Mouse (Mus musculus): ENCODE data around the gene Olfr519.

Gene Olfr519

DNA sequence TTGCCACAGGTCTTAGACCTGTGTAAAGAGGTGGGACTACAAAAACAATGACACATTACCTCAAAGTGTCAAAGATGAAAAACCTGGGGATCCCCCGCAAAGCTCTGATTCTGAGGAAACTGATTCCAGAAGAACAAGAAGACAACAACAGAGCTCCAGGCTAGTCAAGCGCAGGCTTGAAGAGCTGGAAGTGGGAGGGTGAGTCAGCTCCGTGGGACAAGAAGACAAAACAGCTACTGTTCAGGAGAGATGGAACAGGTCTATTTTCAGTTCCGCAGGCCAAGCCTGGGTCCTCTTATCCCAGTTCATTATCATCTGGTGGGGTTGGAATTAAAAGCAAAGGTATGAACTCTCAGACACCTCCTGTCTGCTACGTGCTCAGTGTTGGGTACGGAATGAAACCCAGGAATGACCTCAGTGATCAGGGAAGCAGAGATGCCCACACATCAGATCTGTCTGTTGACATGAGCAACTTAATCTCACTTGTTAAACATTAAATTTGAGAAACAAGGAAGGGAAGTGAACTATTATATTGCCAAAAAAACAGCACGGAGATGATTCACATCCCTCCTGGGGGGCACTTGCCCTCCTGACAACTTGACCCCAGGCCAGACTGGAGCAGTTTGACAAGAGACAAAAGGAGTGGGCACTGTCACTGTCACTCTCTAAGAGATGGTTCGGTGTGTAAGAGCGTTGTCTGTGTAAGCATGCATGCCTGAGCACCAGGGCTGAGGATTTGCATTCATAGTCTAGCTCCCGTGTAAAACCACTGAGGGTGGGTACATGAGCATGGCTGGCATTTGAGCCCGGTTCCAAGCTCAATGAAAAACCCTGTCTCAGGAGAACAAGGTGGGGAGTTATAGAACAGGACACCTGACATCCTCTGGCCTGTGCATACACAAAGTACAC, 34.3 kb upstream of the Olfr519 start:
- no peaks in the 10 kb centered on the region for H3K27me3 ChIP-seq (ENCODE audit: insufficient read depth, low read length)
- peaks cover 5% of the 10 kb centered on the region; the same call in 1 of the 2 replicates for H3K4me1 ChIP-seq (replicated peaks; ENCODE audit: low read depth, low read length)
- no peaks in the 10 kb centered on the region for H3K36me3 ChIP-seq (ENCODE audit: insufficient read depth, low read length)
- H3K9me3 ChIP-seq (ENCODE audit: low read length), result peaks cover 4% of the 10 kb centered on the region; the same call in 1 of the 2 replicates
- no peak for TF ChIP-seq CTCF (conservative IDR thresholded peaks at IDR 0.05; ENCODE audit: low read length)
- no peak for TF ChIP-seq NANOG (IDR thresholded peaks at IDR 0.05; ENCODE audit: borderline replicate concordance, low read length)
- no peak for TF ChIP-seq POU5F1 (IDR thresholded peaks at IDR 0.05; ENCODE audit: borderline replicate concordance, low read length)
- H3K4me3 ChIP-seq (replicated peaks; ENCODE audit: low read length), result no peak overlapping the region

DNA sequence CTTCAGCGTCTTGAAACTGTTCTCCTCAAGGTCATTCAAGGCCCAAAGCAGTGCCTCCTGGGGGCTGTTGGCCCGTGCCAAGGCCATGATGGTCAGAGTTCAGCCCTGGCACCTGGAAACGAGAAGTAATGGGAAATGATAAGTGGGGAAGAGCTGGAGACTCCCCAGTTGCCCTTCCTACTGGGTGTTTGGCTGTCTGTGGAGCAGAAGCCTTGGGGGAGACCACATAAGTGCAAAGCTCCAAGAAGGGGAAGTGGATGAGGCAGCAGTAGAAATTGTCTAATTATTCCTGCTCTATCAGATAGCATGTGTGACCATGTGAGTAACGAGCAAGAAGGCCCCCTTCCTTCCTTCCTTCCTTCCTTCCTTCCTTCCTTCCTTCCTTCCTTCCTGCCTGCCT, 32.8 kb upstream of the Olfr519 start:
- no peak overlapping the region for H3K4me3 ChIP-seq (replicated peaks; ENCODE audit: low read length)
- no peak for TF ChIP-seq CTCF (conservative IDR thresholded peaks at IDR 0.05; ENCODE audit: low read length)
- no peak for TF ChIP-seq NANOG (IDR thresholded peaks at IDR 0.05; ENCODE audit: borderline replicate concordance, low read length)
- peaks cover 4% of the 10 kb centered on the region; the same call in 1 of the 2 replicates for H3K9me3 ChIP-seq (ENCODE audit: low read length)
- H3K36me3 ChIP-seq (ENCODE audit: insufficient read depth, low read length), result no peaks in the 10 kb centered on the region
- H3K4me1 ChIP-seq (replicated peaks; ENCODE audit: low read depth, low read length), result peaks cover 5% of the 10 kb centered on the region; the same call in 1 of the 2 replicates
- H3K27me3 ChIP-seq (ENCODE audit: insufficient read depth, low read length), result no peaks in the 10 kb centered on the region

DNA sequence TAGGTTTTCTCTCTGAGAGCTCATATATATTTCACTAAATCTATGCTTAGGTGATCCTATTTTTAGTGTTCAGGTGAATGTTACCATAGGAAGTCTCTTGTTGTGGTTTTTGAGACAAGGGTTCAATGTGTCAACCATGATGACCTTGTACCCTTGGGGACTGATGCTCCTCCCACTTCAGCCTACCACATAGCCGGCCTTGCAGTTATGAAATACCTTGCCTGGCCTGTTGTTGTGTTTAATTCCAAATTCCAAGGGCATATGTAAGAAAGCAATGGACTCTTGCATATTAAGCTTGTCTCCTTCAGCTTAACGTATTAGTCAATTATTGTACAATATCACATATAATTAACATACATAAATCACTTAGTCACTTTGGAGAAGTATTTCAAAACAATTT, 9.7 kb upstream of the Olfr519 start:
- H3K36me3 ChIP-seq (ENCODE audit: insufficient read depth, low read length), result no peaks in the 10 kb centered on the region
- no peaks in the 10 kb centered on the region for H3K4me1 ChIP-seq (replicated peaks; ENCODE audit: low read depth, low read length)
- H3K9me3 ChIP-seq (ENCODE audit: low read length), result no peaks in the 10 kb centered on the region
- TF ChIP-seq NANOG (IDR thresholded peaks at IDR 0.05; ENCODE audit: borderline replicate concordance, low read length), result no peak
- TF ChIP-seq POU5F1 (IDR thresholded peaks at IDR 0.05; ENCODE audit: borderline replicate concordance, low read length), result no peak
- TF ChIP-seq CTCF (conservative IDR thresholded peaks at IDR 0.05; ENCODE audit: low read length), result no peak
- H3K4me3 ChIP-seq (replicated peaks; ENCODE audit: low read length), result no peak overlapping the region
- no peaks in the 10 kb centered on the region for H3K27me3 ChIP-seq (ENCODE audit: insufficient read depth, low read length)

DNA sequence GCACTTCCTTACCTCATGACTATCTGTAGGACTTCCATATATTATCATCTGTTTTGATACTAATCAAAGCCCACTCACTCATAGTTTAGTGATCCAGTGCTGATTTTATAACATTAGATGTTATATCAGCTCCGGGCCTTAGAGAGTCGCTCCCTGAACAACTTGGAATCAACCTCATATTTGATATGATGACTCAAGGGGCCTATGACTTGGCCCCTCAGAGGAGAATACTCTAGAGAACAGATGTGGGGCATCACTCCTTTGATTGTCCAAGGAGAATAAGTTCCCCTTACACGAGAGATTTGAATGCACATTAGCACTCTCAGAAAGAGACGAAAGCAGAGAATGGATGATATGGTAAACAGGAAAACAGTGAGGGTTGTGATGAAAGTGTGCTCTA, 9.3 kb downstream of the Olfr519 start, which contains the start of gene Olfr518:
Gene Olfr518, minus strand, starts transcription at position 101 of the 400 bp plus-strand sequence.
- Histone ChIP-seq H3K4me1 (replicated peaks; ENCODE audit: low read depth, low read length) (no peaks in the 10 kb centered on the region), H3K36me3 (ENCODE audit: insufficient read depth, low read length) (no peaks in the 10 kb centered on the region), H3K9me3 (ENCODE audit: low read length) (no peaks in the 10 kb centered on the region), H3K27me3 (ENCODE audit: insufficient read depth, low read length) (no peaks in the 10 kb centered on the region), H3K4me3 (replicated peaks; ENCODE audit: low read length) (no peak within 1 kb of the TSS)
- TF ChIP-seq CTCF (conservative IDR thresholded peaks at IDR 0.05; ENCODE audit: low read length) (no peak), POU5F1 (IDR thresholded peaks at IDR 0.05; ENCODE audit: borderline replicate concordance, low read length) (no peak), NANOG (IDR thresholded peaks at IDR 0.05; ENCODE audit: borderline replicate concordance, low read length) (no peak)

DNA sequence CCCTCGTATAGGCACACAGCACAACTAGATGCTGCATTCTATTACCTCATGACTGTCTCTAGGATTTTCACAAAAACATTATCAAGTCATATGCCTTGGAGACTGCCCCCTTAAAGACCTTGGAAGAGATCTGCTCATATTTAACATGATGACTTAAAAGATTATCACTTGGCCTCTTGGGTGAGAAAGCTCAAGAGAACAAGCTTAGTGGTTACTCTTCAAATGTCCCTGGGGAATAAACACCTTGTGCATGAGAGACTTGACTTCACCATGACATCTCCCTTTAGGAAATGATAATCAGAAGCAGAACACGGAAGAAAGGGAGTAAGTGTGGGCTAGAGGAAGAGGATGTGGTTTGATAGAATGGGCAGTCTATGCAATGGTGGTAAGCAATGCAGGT, 21.9 kb downstream of the Olfr519 start, which contains the start of gene Olfr517:
Gene Olfr517, minus strand, starts transcription at position 101 of the 400 bp plus-strand sequence.
- no peak within 1 kb of the TSS for H3K4me3 ChIP-seq (replicated peaks; ENCODE audit: low read length)
- H3K4me1 ChIP-seq (replicated peaks; ENCODE audit: low read depth, low read length), result no peaks in the 10 kb centered on the region
- H3K36me3 ChIP-seq (ENCODE audit: insufficient read depth, low read length), result no peaks in the 10 kb centered on the region
- H3K9me3 ChIP-seq (ENCODE audit: low read length), result no peaks in the 10 kb centered on the region
- TF ChIP-seq POU5F1 (IDR thresholded peaks at IDR 0.05; ENCODE audit: borderline replicate concordance, low read length) (no peak), NANOG (IDR thresholded peaks at IDR 0.05; ENCODE audit: borderline replicate concordance, low read length) (no peak), CTCF (conservative IDR thresholded peaks at IDR 0.05; ENCODE audit: low read length) (no peak)
- H3K27me3 ChIP-seq (ENCODE audit: insufficient read depth, low read length), result no peaks in the 10 kb centered on the region

DNA sequence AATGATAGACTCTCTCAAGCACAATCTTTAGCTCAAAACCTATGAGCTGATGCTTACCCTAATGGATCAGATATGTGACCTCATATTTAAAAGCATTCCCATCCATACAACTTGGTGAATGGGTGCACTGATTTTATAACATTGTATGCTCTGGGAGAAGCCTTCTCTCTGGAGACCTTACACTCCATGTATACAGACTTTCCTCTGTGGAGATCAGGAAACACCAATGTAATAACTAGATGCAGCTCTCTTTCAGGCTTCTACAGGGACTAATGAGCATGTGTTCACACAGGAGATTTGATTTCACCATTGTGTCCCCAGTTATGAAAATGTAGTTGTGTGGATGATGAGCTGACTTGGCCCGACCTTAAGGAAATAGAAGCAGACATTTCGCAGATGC, 43.8 kb downstream of the Olfr519 start, which contains the start of gene Olfr516:
Gene Olfr516, minus strand, starts transcription at position 101 of the 400 bp plus-strand sequence.
- no peaks in the 10 kb centered on the region for H3K27me3 ChIP-seq (ENCODE audit: insufficient read depth, low read length)
- no peaks in the 10 kb centered on the region for H3K36me3 ChIP-seq (ENCODE audit: insufficient read depth, low read length)
- no peak within 1 kb of the TSS for H3K4me3 ChIP-seq (replicated peaks; ENCODE audit: low read length)
- no peak for TF ChIP-seq CTCF (conservative IDR thresholded peaks at IDR 0.05; ENCODE audit: low read length)
- TF ChIP-seq POU5F1 (IDR thresholded peaks at IDR 0.05; ENCODE audit: borderline replicate concordance, low read length), result no peak
- no peak for TF ChIP-seq NANOG (IDR thresholded peaks at IDR 0.05; ENCODE audit: borderline replicate concordance, low read length)
- H3K9me3 ChIP-seq (ENCODE audit: low read length), result no peaks in the 10 kb centered on the region
- H3K4me1 ChIP-seq (replicated peaks; ENCODE audit: low read depth, low read length), result no peaks in the 10 kb centered on the region

Measured in E14TG2a.4 (cell line).